Mouse (Mus musculus): ENCODE data around the gene Vamp2. TPM values are rescaled to one million over a fixed set of nuclear protein-coding genes. Genes with fewer than 3 reads are reported as not detected.

Gene Vamp2
- 7.1 and 10.0 TPM in 2 replicates for total RNA-seq (2017)

GRCm38 (mm10) chr11:69088103-69088855, at the start of gene Vamp2:
TSS of gene Vamp2 (plus strand) at chr11:69088490.
- peak; percentile 67 for ATAC-seq (replicated peaks; ENCODE audit: low read depth, poor library complexity, severe bottlenecking)

DNA sequence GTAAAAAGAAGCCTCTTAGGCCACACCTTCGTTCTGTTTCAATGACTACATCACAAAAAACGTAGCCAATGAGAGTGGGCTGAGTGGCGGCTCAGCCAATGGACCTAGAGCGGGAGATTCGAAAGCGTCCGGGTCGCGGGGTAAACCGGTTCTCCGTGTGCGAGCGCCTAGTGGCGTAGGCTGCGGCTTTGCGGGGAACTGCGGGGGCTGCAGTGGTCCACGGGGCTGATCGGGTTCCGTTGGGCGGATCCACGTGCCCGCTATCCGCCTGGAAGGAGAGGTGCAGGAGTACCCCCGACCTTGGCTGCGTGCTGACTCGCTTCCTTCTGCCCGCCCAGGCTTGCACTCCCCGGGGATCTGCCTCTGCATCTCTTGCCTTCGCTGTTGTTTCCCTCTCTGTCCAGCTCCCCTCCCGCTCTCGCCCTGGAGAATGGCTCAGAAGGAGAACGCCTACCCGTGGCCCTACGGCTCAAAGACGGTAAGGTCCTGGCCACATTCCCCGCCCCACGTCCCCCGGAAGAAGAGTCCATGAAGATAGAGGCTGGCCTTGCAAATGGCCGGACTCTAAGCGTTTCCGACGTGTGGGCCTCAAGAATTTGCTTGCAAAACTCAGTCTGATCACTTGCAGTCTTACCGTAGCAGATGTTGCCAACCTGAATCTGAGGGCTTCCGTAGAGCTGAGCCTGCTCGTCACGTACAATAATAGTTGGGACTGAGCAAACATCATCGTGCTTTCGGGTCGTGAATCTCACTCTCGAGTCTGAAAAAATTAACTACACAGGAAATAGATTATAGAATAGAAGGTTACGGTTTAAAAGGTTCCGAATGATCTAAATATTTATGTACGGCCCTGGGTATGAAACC, 42.5 kb upstream of the Vamp2 start, which contains the start of gene Aurkb:
Gene Aurkb (plus strand): TSS at position 117 of the 864 bp plus-strand sequence.
- peak; percentile 75 for ATAC-seq (replicated peaks; ENCODE audit: low read depth, poor library complexity, severe bottlenecking)

- no peak for ATAC-seq (replicated peaks; ENCODE audit: low read depth, poor library complexity, severe bottlenecking)
These were observed 41.9 kb upstream of the Vamp2 start for GRCm38 (mm10) chr11:69046395-69046774.

GRCm38 (mm10) chr11:69047592-69047991, 40.7 kb upstream of the Vamp2 start:
- ATAC-seq (replicated peaks; ENCODE audit: low read depth, poor library complexity, severe bottlenecking): no peak

- no peak for ATAC-seq (replicated peaks; ENCODE audit: low read depth, poor library complexity, severe bottlenecking)
These were observed 40.1 kb upstream of the Vamp2 start for GRCm38 (mm10) chr11:69048151-69048550.

DNA sequence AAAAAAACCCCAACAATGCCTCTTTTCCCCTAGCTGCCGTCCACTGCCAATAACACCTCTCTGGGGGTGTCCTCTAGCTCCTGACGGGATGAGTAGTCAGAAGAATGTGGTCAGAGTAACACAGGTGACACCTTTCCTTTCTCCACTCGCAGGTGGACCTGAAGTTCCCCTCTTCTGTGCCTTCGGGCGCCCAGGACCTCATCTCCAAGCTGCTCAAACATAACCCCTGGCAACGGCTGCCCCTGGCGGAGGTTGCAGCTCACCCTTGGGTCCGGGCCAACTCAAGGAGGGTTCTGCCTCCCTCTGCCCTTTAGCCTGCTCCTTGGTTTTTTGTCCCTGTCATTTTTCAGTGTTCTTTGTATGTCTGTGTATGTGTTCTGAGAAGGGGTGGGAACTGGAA, 37.5 kb upstream of the Vamp2 start:
- no peak for ATAC-seq (replicated peaks; ENCODE audit: low read depth, poor library complexity, severe bottlenecking)

DNA sequence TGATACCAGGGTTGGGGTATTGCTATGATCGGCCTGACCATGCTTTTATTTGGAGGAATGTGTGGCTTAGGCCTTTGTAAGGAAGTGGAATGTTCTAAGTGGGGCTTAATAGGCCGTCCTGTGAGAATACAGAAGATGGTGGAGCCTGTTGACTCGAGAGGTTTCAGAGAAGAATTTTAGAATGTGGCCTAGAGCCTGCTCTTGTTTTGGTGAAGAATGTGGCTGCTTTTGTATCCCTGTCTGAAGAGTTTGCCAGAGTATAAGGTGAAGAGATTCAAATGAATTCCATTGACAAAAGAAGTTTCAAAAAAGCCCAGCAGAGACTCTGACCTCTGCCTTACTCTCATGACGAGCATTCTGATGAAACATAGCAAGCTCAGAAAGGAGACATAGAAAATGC, 36.5 kb upstream of the Vamp2 start:
- no peak for ATAC-seq (replicated peaks; ENCODE audit: low read depth, poor library complexity, severe bottlenecking)

DNA sequence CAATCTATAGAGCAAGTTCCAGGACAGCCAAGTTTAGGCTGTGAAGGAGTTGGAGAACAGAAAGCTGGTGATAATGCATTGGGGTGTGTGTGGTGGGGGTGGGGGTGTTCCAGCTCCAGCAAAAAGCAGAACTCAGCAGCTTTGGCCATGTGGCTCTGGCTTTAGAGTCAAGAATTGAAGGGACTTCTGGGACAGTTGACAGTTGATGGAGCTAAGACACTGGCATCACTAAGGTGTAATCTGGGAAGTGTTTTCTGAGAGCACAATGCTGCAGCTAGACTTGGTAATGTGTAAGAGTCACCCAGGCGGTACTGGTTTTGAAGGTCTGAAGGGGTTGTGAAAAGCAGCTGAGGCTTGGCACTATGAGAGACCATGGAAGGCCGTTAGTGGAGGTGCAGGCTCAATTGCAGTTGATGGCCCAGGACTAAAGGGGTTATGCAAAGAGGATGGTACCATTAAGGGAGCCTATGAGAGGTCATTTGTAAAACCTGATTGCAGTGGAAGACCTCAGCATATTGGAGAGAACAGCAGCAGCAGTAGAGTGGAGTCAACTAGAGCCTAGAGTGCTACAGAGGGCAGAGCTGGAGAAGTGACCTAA, 35.4 kb upstream of the Vamp2 start:
- ATAC-seq (replicated peaks; ENCODE audit: low read depth, poor library complexity, severe bottlenecking): no peak

- ATAC-seq (replicated peaks; ENCODE audit: low read depth, poor library complexity, severe bottlenecking): 0 out of 2 replicates have a peak, but pooled peaks have one; percentile 33
These were observed 34.4 kb upstream of the Vamp2 start for GRCm38 (mm10) chr11:69053848-69054247.

DNA sequence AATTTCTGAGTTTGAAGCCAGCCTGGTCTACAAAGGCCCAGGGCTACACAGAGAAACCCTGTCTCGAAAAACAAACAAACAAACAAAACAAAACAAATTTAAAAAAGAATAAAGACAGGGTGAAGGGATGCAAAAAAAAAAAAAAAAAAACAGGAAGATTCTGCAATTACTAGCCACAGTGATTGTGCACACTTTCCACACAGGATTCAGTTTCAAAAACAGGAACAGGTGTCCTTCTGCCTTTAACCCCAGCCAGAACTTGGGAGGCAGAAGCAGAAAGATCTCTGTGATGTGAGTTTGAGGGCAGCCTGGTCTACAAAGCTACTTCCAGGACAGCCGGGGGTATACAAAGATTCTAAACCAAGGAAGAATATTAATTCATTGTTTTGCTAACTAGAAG, 30.0 kb upstream of the Vamp2 start:
- ATAC-seq (replicated peaks; ENCODE audit: low read depth, poor library complexity, severe bottlenecking): no peak

DNA sequence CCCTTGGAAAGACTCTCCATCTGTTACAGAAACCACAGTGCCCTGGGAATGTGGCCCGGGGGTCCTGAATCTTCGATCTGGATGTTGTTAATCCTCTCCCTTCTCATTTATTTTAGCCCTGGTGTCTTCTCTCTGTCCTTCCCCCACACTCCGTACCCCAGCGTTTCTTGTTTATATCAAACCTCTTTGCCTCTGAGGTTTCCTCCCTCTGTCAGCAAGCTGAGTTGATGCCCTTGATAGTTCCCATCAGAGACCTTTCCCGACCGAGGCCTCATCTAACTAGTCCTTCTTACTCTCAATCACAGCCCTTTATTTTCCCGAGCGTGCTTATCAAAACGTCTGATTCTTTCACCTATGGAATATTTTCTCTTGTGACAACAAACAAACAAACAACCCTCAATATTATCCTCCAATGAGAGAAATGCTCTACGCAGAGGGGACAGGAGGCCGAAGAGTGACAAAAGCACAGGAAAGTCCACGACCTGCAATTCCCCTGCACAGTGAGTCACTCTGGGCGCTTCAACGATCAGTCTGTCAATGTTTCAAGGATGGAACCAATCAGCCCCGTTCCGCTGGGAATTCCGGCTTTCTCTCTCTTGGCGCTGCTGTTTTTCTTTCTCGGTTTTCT, 29.4 kb upstream of the Vamp2 start:
- no peak; the same call in 1 of the 2 replicates for ATAC-seq (replicated peaks; ENCODE audit: low read depth, poor library complexity, severe bottlenecking)

GRCm38 (mm10) chr11:69059357-69059974, 28.8 kb upstream of the Vamp2 start, which contains the start of gene Borcs6:
TSS of gene Borcs6 (plus strand) at chr11:69059717.
- ATAC-seq (replicated peaks; ENCODE audit: low read depth, poor library complexity, severe bottlenecking): peak; percentile 74

DNA sequence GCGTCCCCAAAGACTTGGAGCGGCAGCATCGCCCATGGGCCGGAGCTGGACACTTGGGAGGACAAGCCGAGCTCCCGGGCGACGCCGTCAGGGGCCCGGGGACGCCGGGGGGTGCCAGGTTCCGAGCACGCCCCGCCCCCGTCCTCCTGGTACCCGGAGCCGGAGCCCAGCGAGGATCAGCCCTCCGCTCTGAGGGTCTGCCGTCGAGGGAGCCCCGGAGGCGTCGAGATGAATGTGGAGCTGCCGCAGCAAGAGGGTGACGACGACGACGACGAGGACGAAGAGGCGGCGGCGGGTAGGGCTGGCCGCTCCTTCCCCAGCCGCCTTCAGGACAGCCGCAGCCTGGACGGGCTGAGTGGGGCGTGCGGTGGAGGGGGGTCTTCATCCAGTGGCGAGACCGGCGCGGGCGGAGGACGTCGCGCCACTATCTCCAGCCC, 28.3 kb upstream of the Vamp2 start:
- ATAC-seq (replicated peaks; ENCODE audit: low read depth, poor library complexity, severe bottlenecking): no peak

- no peak for ATAC-seq (replicated peaks; ENCODE audit: low read depth, poor library complexity, severe bottlenecking)
These were observed 27.6 kb upstream of the Vamp2 start for GRCm38 (mm10) chr11:69060448-69061254.

DNA sequence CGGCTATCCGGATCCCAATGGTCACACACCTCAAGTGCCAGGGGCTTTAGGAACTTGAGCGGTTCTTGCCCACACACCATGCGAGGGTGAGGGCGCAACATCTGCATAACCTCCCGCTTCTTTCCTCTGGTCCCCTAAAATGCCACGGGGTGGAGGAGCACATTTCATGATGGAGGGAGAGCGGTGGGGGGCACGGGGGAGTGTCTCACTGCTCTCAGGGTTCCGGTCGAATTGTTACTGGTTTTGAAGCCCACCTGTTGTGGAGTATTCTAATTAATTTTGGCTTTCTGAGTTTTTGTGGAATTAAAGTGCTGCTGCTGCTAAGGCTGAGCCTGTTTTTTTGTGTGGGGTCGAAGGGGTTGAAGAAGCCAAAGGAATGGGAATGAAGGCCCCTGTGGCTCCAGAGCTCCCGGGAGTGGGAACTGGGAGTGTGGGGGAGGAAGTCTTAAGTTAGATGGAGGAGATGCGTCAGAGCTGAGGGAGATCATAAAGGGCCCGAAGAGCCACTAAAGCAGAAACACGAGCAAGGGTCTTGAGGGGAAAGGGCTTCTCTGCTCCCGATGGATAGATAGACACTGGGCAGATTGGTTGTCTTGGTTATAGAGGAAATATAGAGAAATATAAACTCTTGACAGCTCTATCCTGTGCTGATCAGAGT, 26.9 kb upstream of the Vamp2 start:
- no peak for ATAC-seq (replicated peaks; ENCODE audit: low read depth, poor library complexity, severe bottlenecking)

- ATAC-seq (replicated peaks; ENCODE audit: low read depth, poor library complexity, severe bottlenecking): 0 out of 2 replicates have a peak, but pooled peaks have one; percentile 0
These were observed 26.0 kb upstream of the Vamp2 start for GRCm38 (mm10) chr11:69062194-69062760.

DNA sequence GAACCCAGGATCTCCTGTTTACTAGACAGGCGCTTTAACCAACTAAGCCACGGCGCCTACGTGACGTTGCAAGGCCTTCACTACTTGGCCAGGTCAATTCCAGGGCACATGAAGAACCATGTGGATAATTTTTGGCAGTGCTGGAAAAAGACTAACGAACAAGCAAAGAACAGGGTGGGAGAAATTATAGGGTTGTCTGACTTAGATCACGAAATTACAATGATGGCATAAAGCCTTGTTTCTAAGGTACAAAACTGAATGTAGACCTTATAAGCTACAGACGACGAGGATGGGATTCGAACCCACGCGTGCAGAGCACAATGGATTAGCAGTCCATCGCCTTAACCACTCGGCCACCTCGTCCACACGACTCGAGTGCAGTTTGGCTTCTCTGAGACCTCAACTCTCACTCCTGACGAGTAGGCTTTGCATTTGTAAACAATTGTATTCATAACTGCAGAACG, 25.5 kb upstream of the Vamp2 start:
- ATAC-seq (replicated peaks; ENCODE audit: low read depth, poor library complexity, severe bottlenecking): peak; percentile 10

Data from common myeloid progenitor, adult 5-6 weeks (primary cell).